9 mouse cellular contexts compared by ENCODE assay signal in genomic region chr4:151516998-151517799, GRCm38 (mm10).
DNase-seq lines count a peak whose midpoint lies in the region; ATAC-seq lines count a peak whose summit lies in the region.
"Had no signal": no experiment of that assay in that cellular context is flagged by ENCODE, and none has a peak within 500 bp of the region (broad histone marks: within the 10 kb centered on the region; RNA-seq: fewer than 3 reads in every experiment).

No protein-coding gene starts in this region.

- no peaks in the 10 kb centered on the region for H3K36me3 ChIP-seq in forebrain, embryonic 12.5 days (replicated peaks)
- H3K36me3 ChIP-seq in forebrain, embryonic 11.5 days (ENCODE audit: control insufficient read depth, insufficient read depth, low read length): no peaks in the 10 kb centered on the region
- H3K36me3 ChIP-seq in heart, embryonic 16.5 days (ENCODE audit: control insufficient read depth, insufficient read depth): no peaks in the 10 kb centered on the region

- peaks cover 2% of the 10 kb centered on the region; the same call in 1 of the 2 replicates for H3K27me3 ChIP-seq in forebrain, embryonic 12.5 days
- no peaks in the 10 kb centered on the region for H3K27me3 ChIP-seq in forebrain, embryonic 11.5 days (ENCODE audit: control insufficient read depth, insufficient read depth, low read length)
- H3K27me3 ChIP-seq in heart, embryonic 16.5 days (ENCODE audit: control insufficient read depth, insufficient read depth, low read length): no peaks in the 10 kb centered on the region

- peak; percentile 36; the same call in 1 of the 2 replicates for ATAC-seq in forebrain, embryonic 12.5 days (ENCODE audit: low FRiP score)
- ATAC-seq in forebrain, embryonic 11.5 days (replicated peaks; ENCODE audit: low FRiP score): no peak
- peak; percentile 63 for ATAC-seq in heart, embryonic 16.5 days (replicated peaks; ENCODE audit: extremely low read depth, insufficient read depth, low FRiP score)
- no peak for ATAC-seq in granulocyte monocyte progenitor cell, adult 5-6 weeks (replicated peaks; ENCODE audit: poor library complexity, severe bottlenecking)

- no peak overlapping the region for H3K4me2 ChIP-seq in forebrain, embryonic 12.5 days
- H3K4me2 ChIP-seq in forebrain, embryonic 11.5 days (ENCODE audit: low read depth, low read length, severe bottlenecking): no peak overlapping the region
- H3K4me2 ChIP-seq in heart, embryonic 16.5 days (ENCODE audit: low read depth, low read length): no peak overlapping the region

- no peak for DNase-seq in forebrain, embryonic 11.5 days (ENCODE audit: low spot score)
- DNase-seq in NIH3T3 (ENCODE audit: low read depth): peak; percentile 57
- peak; percentile 6 for DNase-seq in lung, postnatal 14 days
- no peak for DNase-seq in cerebellum, adult 11 months
- DNase-seq in testis, postnatal 14 days (ENCODE audit: low spot score): no peak
- DNase-seq: adrenal gland, postnatal 25 days had no signal

- H3K9ac ChIP-seq in forebrain, embryonic 12.5 days: no peak overlapping the region
- H3K9ac ChIP-seq in forebrain, embryonic 11.5 days (ENCODE audit: low read length): no peak overlapping the region
- H3K9ac ChIP-seq in heart, embryonic 16.5 days (ENCODE audit: low read length): no peak overlapping the region

- H3K27ac ChIP-seq in forebrain, embryonic 12.5 days: peak overlapping the region; percentile 63
- no peak overlapping the region for H3K27ac ChIP-seq in forebrain, embryonic 11.5 days (ENCODE audit: low read depth, low read length)
- H3K27ac ChIP-seq in heart, embryonic 16.5 days (ENCODE audit: low read length): peak overlapping the region; percentile 56

- H3K9me3 ChIP-seq in forebrain, embryonic 12.5 days: no peaks in the 10 kb centered on the region
- H3K9me3 ChIP-seq in forebrain, embryonic 11.5 days (ENCODE audit: control insufficient read depth, low read length): no peaks in the 10 kb centered on the region
- H3K9me3 ChIP-seq in heart, embryonic 16.5 days (replicated peaks; ENCODE audit: control insufficient read depth, low read length): no peaks in the 10 kb centered on the region

- H3K4me1 ChIP-seq in forebrain, embryonic 12.5 days: peaks cover 22% of the 10 kb centered on the region
- no peaks in the 10 kb centered on the region for H3K4me1 ChIP-seq in forebrain, embryonic 11.5 days (replicated peaks; ENCODE audit: control insufficient read depth, insufficient read depth, low read length)
- H3K4me1 ChIP-seq in heart, embryonic 16.5 days (ENCODE audit: control insufficient read depth, insufficient read depth, low read length): peaks cover 26% of the 10 kb centered on the region

- 29% methylated on average over 11 of the region's 11 CpGs for WGBS in forebrain, embryonic 12.5 days
- 35% methylated on average over 11 of the region's 11 CpGs for WGBS in forebrain, embryonic 11.5 days
- WGBS in heart, embryonic 16.5 days: 18% methylated on average over 11 of the region's 11 CpGs

- H3K4me3 ChIP-seq in forebrain, embryonic 12.5 days (replicated peaks): no peak overlapping the region
- no peak overlapping the region for H3K4me3 ChIP-seq in forebrain, embryonic 11.5 days (ENCODE audit: low read depth, low read length)
- no peak overlapping the region for H3K4me3 ChIP-seq in heart, embryonic 16.5 days (ENCODE audit: low read length)

Comparison
In these comparisons a context has a peak if more than half of its experiments do, and no peak if none do; other contexts are left out.
1. ATAC-seq: peak in forebrain, embryonic 12.5 days (single experiment) and heart, embryonic 16.5 days (single experiment); none in forebrain, embryonic 11.5 days (single experiment) and granulocyte monocyte progenitor cell, adult 5-6 weeks (single experiment).
2. DNase-seq: peak in NIH3T3 (single experiment) and lung, postnatal 14 days (single experiment); none in forebrain, embryonic 11.5 days (single experiment), cerebellum, adult 11 months (single experiment) and testis, postnatal 14 days (single experiment).